Mouse (Mus musculus): ENCODE measurements around the gene Trmt61a.

GRCm38 (mm10) chr12:111697708-111698107, 19.8 kb downstream of the Trmt61a start:
- TF ChIP-seq CTCF (IDR thresholded peaks at IDR 0.05; ENCODE audit: low read depth) (no peak), EP300 (optimal IDR thresholded peaks at IDR 0.05) (no peak)

All from stomach, postnatal 0 days (tissue).